Mouse (Mus musculus) urinary bladder, postnatal 25 days (tissue): ENCODE data around the gene Six2.

Experiments
- DNase-seq: peaks from one replicate; pipeline ENCODE4 v3.0.0; 2022; ENCODE audit warnings: low spot score

The Six2 gene

GRCm38 (mm10) chr17:85661521-85661920 is 26.6 kb downstream of the Six2 start:
- DNase-seq, result no peak

GRCm38 (mm10) chr17:85660016-85660415 is 28.1 kb downstream of the Six2 start:
- DNase-seq, result no peak

GRCm38 (mm10) chr17:85645718-85646665 is 42.1 kb downstream of the Six2 start:
- DNase-seq, result peak; percentile 45

DNA sequence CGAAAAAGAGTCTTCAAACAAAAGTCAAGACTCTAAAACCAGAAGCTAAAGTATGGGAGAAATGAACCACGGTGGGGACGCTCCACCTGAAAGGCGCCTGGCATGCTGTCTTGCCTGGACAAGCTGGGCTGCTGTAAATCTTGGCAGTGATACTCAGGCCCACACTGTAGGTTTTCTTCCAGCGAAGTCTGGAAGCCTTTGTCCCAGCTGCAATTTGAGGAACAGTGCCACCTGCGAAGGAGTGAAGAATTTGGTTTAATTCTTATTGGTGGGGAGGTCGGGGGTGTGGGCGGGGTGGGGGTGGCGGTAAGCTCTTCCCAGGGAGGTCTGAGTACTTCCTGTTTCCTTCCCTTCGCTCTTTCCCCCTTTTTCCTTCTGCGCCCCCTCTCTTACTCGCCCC is 42.8 kb downstream of the Six2 start:
- DNase-seq, result no peak

DNA sequence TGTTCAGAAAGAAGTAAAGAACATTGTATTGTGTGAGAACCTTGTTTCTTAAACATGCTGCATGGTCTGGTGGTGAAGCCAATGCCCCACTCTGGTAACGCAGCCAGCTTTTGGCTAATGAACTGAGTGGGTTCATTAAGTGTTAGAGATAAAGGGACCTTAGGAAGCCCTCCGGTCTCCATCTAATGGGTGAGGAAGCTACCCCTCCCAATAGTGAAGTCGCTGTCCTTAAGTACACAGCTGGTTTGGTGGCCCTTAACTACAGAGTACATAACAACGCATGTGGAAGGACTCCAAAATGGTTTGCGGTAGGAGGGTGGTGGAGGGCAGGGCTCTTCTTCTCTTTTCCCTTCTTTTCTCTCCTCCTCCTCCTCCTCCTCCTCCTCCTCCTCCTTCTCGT is 50.2 kb downstream of the Six2 start:
- DNase-seq, result no peak
